Mouse (Mus musculus) heart, adult 2 months (tissue): ENCODE data around the gene Tbc1d17. TPM values are rescaled to one million over a fixed set of nuclear protein-coding genes. Genes with fewer than 3 reads are reported as not detected.
A peak's percentile ranks its signal among the peaks of the same experiment; 100 is the strongest.
"Not testable (repeated sequence)": the region's sequence is repeated elsewhere in the genome, so short reads cannot be mapped to it uniquely, and the experiment has no call there.

Experiments used
- DNase-seq, 2 experiments: peaks; one replicate each; pipeline ENCODE4 v3.0.0; 2021
- H3K27ac ChIP-seq: fragments of 200-600 bp; 2 replicates; pipeline ENCODE4 v1.8.1; 2022
- H3K27me3 ChIP-seq: fragments of 200-500 bp; 2 replicates; pipeline ENCODE4 v1.6.1; 2012; ENCODE audit warnings: mild to moderate bottlenecking, low read length, inconsistent platforms, mixed read lengths; ENCODE audit not compliant: control insufficient read depth, insufficient read depth
- H3K36me3 ChIP-seq: fragments of 200-500 bp; 2 replicates; pipeline ENCODE4 v1.6.1; 2012; ENCODE audit warnings: low read length, inconsistent platforms; ENCODE audit not compliant: control insufficient read depth, insufficient read depth
- H3K4me1 ChIP-seq: fragments of 200-500 bp; 2 replicates; pipeline ENCODE4 v1.6.1; 2011; ENCODE audit warnings: low read length; ENCODE audit not compliant: control insufficient read depth, insufficient read depth
- H3K4me3 ChIP-seq: fragments of 200-600 bp; 2 replicates; pipeline ENCODE4 v1.8.1; 2022
- H3K79me2 ChIP-seq: fragments of 200-500 bp; replicated peaks from 2 replicates; pipeline ENCODE4 v1.6.1; 2012; ENCODE audit warnings: mild to moderate bottlenecking, inconsistent platforms, low read length, moderate library complexity, mixed read lengths; ENCODE audit not compliant: control insufficient read depth, insufficient read depth
- H3K9ac ChIP-seq: fragments of 200-500 bp; 2 replicates; pipeline ENCODE4 v1.6.1; 2012; ENCODE audit warnings: low read depth, mild to moderate bottlenecking, control low read depth, inconsistent platforms, low read length, mixed read lengths
- CTCF ChIP-seq: fragments of 200-600 bp; IDR thresholded peaks from 2 replicates; pipeline ENCODE4 v1.8.1; 2022; ENCODE audit warnings: antibody characterized with exemption, mild to moderate bottlenecking, moderate library complexity
- EP300 ChIP-seq: fragments of 200-500 bp; IDR thresholded peaks from 2 replicates; pipeline ENCODE4 v1.6.1; 2011; ENCODE audit warnings: low read depth, low read length, control low read depth; ENCODE audit not compliant: insufficient read depth
- POLR2A ChIP-seq: fragments of 200-500 bp; IDR thresholded peaks from 2 replicates; pipeline ENCODE4 v1.6.1; 2011; ENCODE audit warnings: mild to moderate bottlenecking, low read depth, low read length, control low read depth; ENCODE audit not compliant: insufficient read depth
- WGBS: fragments of 180-500 bp; shearing (Covaris S2); methylation state at CpG from one replicate; pipeline ENCODE4 v1.1.7; 2018; 5-methylcytosine and 5-hydroxymethylcytosine counted together
- intact Hi-C: fragments of 180-260 bp; cut with DNase I; formaldehyde crosslinking; loops from one replicate; pipeline ENCODE4 v1.15.1; 2025
- polyA plus RNA-seq: library from polyadenylated mRNA; depleted of rRNA; stranded (reverse); fragments of >200 nt; gene quantifications from 2 replicates; pipeline ENCODE4 v1.2.3, GENCODE M21; 2012
- total RNA-seq, 2 experiments: library from RNA; stranded (reverse); gene quantifications; 2 replicates each; pipeline ENCODE4 v1.2.3; 2021

Gene Tbc1d17
- total and polyA plus RNA-seq, 3 experiments, result 29.6 to 56.0 (median 46.6) TPM

GRCm38 (mm10) chr7:44888256-44889105 lies 39.6 kb upstream of the Tbc1d17 start:
- no peak for TF ChIP-seq CTCF
- no peak for TF ChIP-seq EP300
- no peak for TF ChIP-seq POLR2A
- WGBS, result 55% methylated on average over 13 of the region's 13 CpGs
- H3K4me3 ChIP-seq, result no peak overlapping the region
- no peaks in the 10 kb centered on the region for H3K27me3 ChIP-seq
- peak in 1 of 2 experiments; percentile 45 for DNase-seq
- peaks cover 7% of the 10 kb centered on the region for H3K79me2 ChIP-seq
- peaks cover 16% of the 10 kb centered on the region for H3K4me1 ChIP-seq
- peak overlapping the region; percentile 42 for H3K27ac ChIP-seq
- H3K36me3 ChIP-seq, result no peaks in the 10 kb centered on the region
- no peak overlapping the region for H3K9ac ChIP-seq
- intact Hi-C loops, result no loop called here

- Histone ChIP-seq H3K9ac (no peak overlapping the region), H3K36me3 (no peaks in the 10 kb centered on the region), H3K79me2 (peaks cover 5% of the 10 kb centered on the region), H3K4me1 (peaks cover 16% of the 10 kb centered on the region), H3K27ac (no peak overlapping the region), H3K4me3 (no peak overlapping the region), H3K27me3 (no peaks in the 10 kb centered on the region)
- no peak for TF ChIP-seq EP300
- no peak for TF ChIP-seq POLR2A
- no peak for TF ChIP-seq CTCF
- 92% methylated on average over 7 of the region's 7 CpGs for WGBS
- intact Hi-C loops, result no loop called here
- no peak for DNase-seq
These were observed 38.1 kb upstream of the Tbc1d17 start for GRCm38 (mm10) chr7:44886964-44887363.

GRCm38 (mm10) chr7:44884637-44885036 lies 35.8 kb upstream of the Tbc1d17 start:
- TF ChIP-seq CTCF (no peak), EP300 (no peak), POLR2A (no peak)
- Histone ChIP-seq H3K4me3 (no peak overlapping the region), H3K4me1 (peaks cover 8% of the 10 kb centered on the region), H3K27me3 (no peaks in the 10 kb centered on the region), H3K27ac (no peak overlapping the region), H3K36me3 (no peaks in the 10 kb centered on the region), H3K9ac (no peak overlapping the region), H3K79me2 (peaks cover 1% of the 10 kb centered on the region; the same call in 1 of the 2 replicates)
- no peak for DNase-seq
- 97% methylated on average over 5 of the region's 5 CpGs for whole genome bisulfite sequencing
- intact Hi-C loops, result no loop called here

GRCm38 (mm10) chr7:44883036-44883435 lies 34.2 kb upstream of the Tbc1d17 start:
- H3K79me2 ChIP-seq, result peaks cover 1% of the 10 kb centered on the region; the same call in 1 of the 2 replicates
- no peak overlapping the region for H3K4me3 ChIP-seq
- intact Hi-C loops, result no loop called here
- peaks cover 8% of the 10 kb centered on the region; the same call in 1 of the 2 replicates for H3K4me1 ChIP-seq
- no peak overlapping the region for H3K27ac ChIP-seq
- no peaks in the 10 kb centered on the region for H3K36me3 ChIP-seq
- H3K27me3 ChIP-seq, result no peaks in the 10 kb centered on the region
- no peak for DNase-seq
- TF ChIP-seq POLR2A, result no peak
- TF ChIP-seq CTCF, result no peak
- no peak for TF ChIP-seq EP300
- no peak overlapping the region for H3K9ac ChIP-seq
- 85% methylated on average over 3 of the region's 3 CpGs for WGBS

- H3K4me3 ChIP-seq, result no peak overlapping the region
- H3K36me3 ChIP-seq, result no peaks in the 10 kb centered on the region
- DNase-seq, result peak in 1 of 2 experiments; percentile 71
- H3K27me3 ChIP-seq, result no peaks in the 10 kb centered on the region
- no peaks in the 10 kb centered on the region for H3K79me2 ChIP-seq
- peaks cover 6% of the 10 kb centered on the region for H3K4me1 ChIP-seq
- TF ChIP-seq CTCF (peak; percentile 24; the same call in 1 of the 2 replicates), EP300 (peak; percentile 90), POLR2A (peak; percentile 53)
- peak overlapping the region; percentile 68 for H3K27ac ChIP-seq
- intact Hi-C loops, result no loop called here
- H3K9ac ChIP-seq, result no peak overlapping the region
- 66% methylated on average over 14 of the region's 14 CpGs for WGBS
These were observed 29.0 kb upstream of the Tbc1d17 start for GRCm38 (mm10) chr7:44877833-44878232.

GRCm38 (mm10) chr7:44871774-44872173 lies 22.9 kb upstream of the Tbc1d17 start:
- TF ChIP-seq CTCF, result peak; percentile 49

More at GRCm38 (mm10) chr7:44871774-44872173, 22.9 kb upstream of the Tbc1d17 start:
- H3K27me3 ChIP-seq, H3K36me3 ChIP-seq, H3K9ac ChIP-seq, DNase-seq, H3K27ac ChIP-seq, H3K79me2 ChIP-seq, H3K4me3 ChIP-seq: not testable (repeated sequence)
- 87% methylated on average over 2 of the region's 2 CpGs for WGBS
- intact Hi-C loops, result loop anchor here (2.0 kb wide), 1 partner anchor 19 kb away; no protein-coding TSS in a partner anchor
- H3K4me1 ChIP-seq, result peaks cover 12% of the 10 kb centered on the region
